Mouse (Mus musculus): ENCODE measurements around the gene Xrcc2.
"Not testable (repeated sequence)": the region's sequence is repeated elsewhere in the genome, so short reads cannot be mapped to it uniquely, and the experiment has no call there.

The Xrcc2 gene

GRCm38 (mm10) chr5:25705567-25706349 lies at the start of gene Xrcc2:
Gene Xrcc2 (minus strand): TSS chr5:25705825.
- DNase-seq (ENCODE audit: low read depth, low spot score) = peak; percentile 83

GRCm38 (mm10) chr5:25754236-25754766 lies 48.7 kb upstream of the Xrcc2 start:
- no peak for DNase-seq (ENCODE audit: low read depth, low spot score)

GRCm38 (mm10) chr5:25753556-25754235 lies 48.1 kb upstream of the Xrcc2 start:
- DNase-seq (ENCODE audit: low read depth, low spot score) = no peak

- no peak for DNase-seq (ENCODE audit: low read depth, low spot score)
These were observed 47.2 kb upstream of the Xrcc2 start for GRCm38 (mm10) chr5:25752862-25753261.

GRCm38 (mm10) chr5:25751552-25751951 lies 45.9 kb upstream of the Xrcc2 start:
- no peak for DNase-seq (ENCODE audit: low read depth, low spot score)

GRCm38 (mm10) chr5:25748613-25749012 lies 43.0 kb upstream of the Xrcc2 start:
- DNase-seq (ENCODE audit: low read depth, low spot score) = no peak

- no peak for DNase-seq (ENCODE audit: low read depth, low spot score)
These were observed 42.3 kb upstream of the Xrcc2 start for GRCm38 (mm10) chr5:25747904-25748303.

GRCm38 (mm10) chr5:25738902-25739301 lies 33.3 kb upstream of the Xrcc2 start:
- not testable (repeated sequence) for DNase-seq (ENCODE audit: low read depth, low spot score)

GRCm38 (mm10) chr5:25738448-25738847 lies 32.8 kb upstream of the Xrcc2 start:
- DNase-seq (ENCODE audit: low read depth, low spot score) = no peak

GRCm38 (mm10) chr5:25735861-25736260 lies 30.2 kb upstream of the Xrcc2 start:
- no peak for DNase-seq (ENCODE audit: low read depth, low spot score)

GRCm38 (mm10) chr5:25734318-25734717 lies 28.7 kb upstream of the Xrcc2 start:
- no peak for DNase-seq (ENCODE audit: low read depth, low spot score)

GRCm38 (mm10) chr5:25724134-25724675 lies 18.6 kb upstream of the Xrcc2 start:
- no peak for DNase-seq (ENCODE audit: low read depth, low spot score)

- no peak for DNase-seq (ENCODE audit: low read depth, low spot score)
These were observed 17.4 kb upstream of the Xrcc2 start for GRCm38 (mm10) chr5:25723016-25723415.

- no peak for DNase-seq (ENCODE audit: low read depth, low spot score)
These were observed 13.8 kb upstream of the Xrcc2 start for GRCm38 (mm10) chr5:25719390-25719789.

- peak; percentile 33 for DNase-seq (ENCODE audit: low read depth, low spot score)
These were observed 7.5 kb upstream of the Xrcc2 start for GRCm38 (mm10) chr5:25713001-25713706.

- peak; percentile 22 for DNase-seq (ENCODE audit: low read depth, low spot score)
These were observed 691 bp downstream of the Xrcc2 start for GRCm38 (mm10) chr5:25704702-25705566.

- DNase-seq (ENCODE audit: low read depth, low spot score) = no peak
These were observed 7.7 kb downstream of the Xrcc2 start for GRCm38 (mm10) chr5:25697941-25698340.

- no peak for DNase-seq (ENCODE audit: low read depth, low spot score)
These were observed 9.4 kb downstream of the Xrcc2 start for GRCm38 (mm10) chr5:25696256-25696655.

GRCm38 (mm10) chr5:25695786-25696185 lies 9.8 kb downstream of the Xrcc2 start:
- no peak for DNase-seq (ENCODE audit: low read depth, low spot score)

GRCm38 (mm10) chr5:25671696-25672520 lies 33.7 kb downstream of the Xrcc2 start:
- DNase-seq (ENCODE audit: low read depth, low spot score) = no peak
